Mouse (Mus musculus): ENCODE measurements at regions not wholly inside any gene's neighbourhood (a gene's known extent, or its start where the extent isn't known, plus 50 kb on each side); places are given as distances from the start of the nearest gene placed in this dataset.

GRCm38 (mm10) chr12:107596236-107596635 is 107.8 kb downstream of the 3110018I06Rik start:
- H3K9me3 ChIP-seq (replicated peaks): no peaks in the 10 kb centered on the region
- no peaks in the 10 kb centered on the region for H3K36me3 ChIP-seq
- H3K27ac ChIP-seq: no peak overlapping the region
- no peak overlapping the region for H3K4me2 ChIP-seq
- H3K27me3 ChIP-seq: no peaks in the 10 kb centered on the region
- H3K4me3 ChIP-seq: no peak overlapping the region
- no peak for ATAC-seq (replicated peaks; ENCODE audit: insufficient number of reproducible peaks, insufficient read depth, low FRiP score, low read depth)
- no peak overlapping the region for H3K9ac ChIP-seq
- no peaks in the 10 kb centered on the region for H3K4me1 ChIP-seq (replicated peaks)

GRCm38 (mm10) chr12:107600576-107600975 is 112.1 kb downstream of the 3110018I06Rik start:
- H3K4me3 ChIP-seq: no peak overlapping the region
- WGBS: 91% methylated on average over 5 of the region's 5 CpGs
- no peak overlapping the region for H3K9ac ChIP-seq
- H3K9me3 ChIP-seq (replicated peaks): no peaks in the 10 kb centered on the region
- no peaks in the 10 kb centered on the region for H3K36me3 ChIP-seq
- H3K27ac ChIP-seq: no peak overlapping the region
- H3K4me1 ChIP-seq (replicated peaks): no peaks in the 10 kb centered on the region
- no peak overlapping the region for H3K4me2 ChIP-seq
- ATAC-seq (replicated peaks; ENCODE audit: insufficient number of reproducible peaks, insufficient read depth, low FRiP score, low read depth): no peak
- H3K27me3 ChIP-seq: no peaks in the 10 kb centered on the region

DNA sequence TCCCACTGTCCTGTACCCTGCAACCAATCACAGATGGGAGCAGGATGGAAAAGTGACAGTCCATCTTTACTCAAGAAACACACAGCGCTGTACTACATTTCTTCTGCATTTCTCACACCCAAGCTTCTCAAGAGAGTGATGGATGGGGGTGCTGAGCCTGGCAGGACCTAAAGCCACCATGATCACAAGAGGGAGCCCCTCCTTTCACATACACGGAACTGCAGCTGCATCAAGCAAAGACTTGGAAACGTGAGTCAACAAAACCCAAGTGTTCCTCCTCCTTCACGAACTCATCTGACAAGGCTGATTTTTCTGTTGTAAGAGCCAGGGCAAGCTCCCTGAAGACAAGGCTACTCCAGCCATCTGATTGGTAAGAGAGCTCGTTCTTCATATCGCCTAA is 120.5 kb downstream of the 3110018I06Rik start:
- 72% methylated on average over 6 of the region's 6 CpGs for WGBS
- Histone ChIP-seq H3K36me3 (no peaks in the 10 kb centered on the region), H3K27me3 (no peaks in the 10 kb centered on the region), H3K4me1 (replicated peaks) (no peaks in the 10 kb centered on the region), H3K9ac (no peak overlapping the region), H3K4me3 (no peak overlapping the region), H3K27ac (no peak overlapping the region), H3K9me3 (replicated peaks) (no peaks in the 10 kb centered on the region), H3K4me2 (no peak overlapping the region)
- no peak for ATAC-seq (replicated peaks; ENCODE audit: insufficient number of reproducible peaks, insufficient read depth, low FRiP score, low read depth)

DNA sequence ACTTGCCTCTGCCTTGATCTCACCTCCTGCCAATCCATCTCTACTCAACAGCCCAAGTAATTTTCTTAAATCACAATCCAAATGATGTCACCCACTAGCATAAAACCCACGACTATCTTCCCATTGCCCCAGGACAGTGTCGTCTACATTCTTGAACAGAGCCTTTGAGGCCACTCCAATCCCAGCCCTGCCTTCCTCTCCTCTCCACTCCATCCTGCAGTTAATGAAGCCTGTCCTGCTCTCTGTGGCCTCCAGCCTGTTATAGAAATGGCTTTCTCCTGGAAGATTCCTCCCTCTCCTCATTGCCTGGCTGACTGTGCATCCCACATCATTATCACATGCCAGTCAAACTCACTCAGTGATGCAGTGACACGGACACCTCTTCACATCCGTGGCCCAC is 121.6 kb downstream of the 3110018I06Rik start:
- H3K27ac ChIP-seq: no peak overlapping the region
- 77% methylated on average over 4 of the region's 4 CpGs for WGBS
- ATAC-seq (replicated peaks; ENCODE audit: insufficient number of reproducible peaks, insufficient read depth, low FRiP score, low read depth): no peak
- H3K27me3 ChIP-seq: no peaks in the 10 kb centered on the region
- no peaks in the 10 kb centered on the region for H3K9me3 ChIP-seq (replicated peaks)
- no peak overlapping the region for H3K4me2 ChIP-seq
- no peaks in the 10 kb centered on the region for H3K4me1 ChIP-seq (replicated peaks)
- H3K36me3 ChIP-seq: no peaks in the 10 kb centered on the region
- H3K4me3 ChIP-seq: no peak overlapping the region
- H3K9ac ChIP-seq: no peak overlapping the region

DNA sequence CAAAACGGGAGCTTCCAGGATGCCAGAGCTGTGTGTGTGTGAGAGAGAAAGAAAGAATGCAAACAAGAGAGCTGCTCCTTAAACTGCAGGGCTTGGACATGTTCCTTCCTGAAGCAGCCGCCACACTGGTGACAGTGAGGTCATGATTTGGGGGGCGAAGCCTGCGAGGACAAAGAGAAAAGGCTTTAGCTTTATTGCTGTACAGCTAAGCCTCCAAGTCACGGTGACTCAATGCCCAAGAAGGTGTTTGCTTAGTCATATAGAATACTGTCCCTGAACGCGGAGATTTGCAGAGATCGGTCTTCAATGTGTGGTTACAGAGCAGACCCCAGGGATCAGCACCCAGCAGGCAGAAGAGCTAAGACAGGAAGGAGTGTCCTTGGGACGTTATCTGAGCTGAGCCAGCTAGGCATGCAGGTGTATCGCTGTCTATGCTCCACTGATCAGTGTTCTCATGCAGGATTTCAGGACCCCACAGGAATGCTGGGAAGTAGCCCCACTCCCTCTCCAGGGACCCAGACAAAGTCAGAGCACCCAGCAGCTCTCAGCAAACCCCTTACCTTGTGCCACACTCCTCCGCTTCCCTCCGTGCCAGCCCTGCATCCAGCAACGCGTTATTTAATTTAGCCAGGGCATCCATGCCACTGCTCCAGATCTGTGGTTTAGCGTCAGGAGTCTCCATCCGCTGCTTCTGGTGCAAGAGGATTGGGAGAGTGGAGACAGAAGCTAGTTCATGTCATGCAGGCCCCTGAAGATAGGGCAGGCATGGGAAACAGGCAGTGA is 129.0 kb downstream of the 3110018I06Rik start:
- H3K4me1 ChIP-seq (replicated peaks): no peaks in the 10 kb centered on the region
- H3K36me3 ChIP-seq: no peaks in the 10 kb centered on the region
- 65% methylated on average over 16 of the region's 16 CpGs for WGBS
- H3K27ac ChIP-seq: no peak overlapping the region
- no peak overlapping the region for H3K4me3 ChIP-seq
- no peaks in the 10 kb centered on the region for H3K27me3 ChIP-seq
- ATAC-seq (replicated peaks; ENCODE audit: insufficient number of reproducible peaks, insufficient read depth, low FRiP score, low read depth): no peak
- no peaks in the 10 kb centered on the region for H3K9me3 ChIP-seq (replicated peaks)
- H3K9ac ChIP-seq: no peak overlapping the region
- no peak overlapping the region for H3K4me2 ChIP-seq

DNA sequence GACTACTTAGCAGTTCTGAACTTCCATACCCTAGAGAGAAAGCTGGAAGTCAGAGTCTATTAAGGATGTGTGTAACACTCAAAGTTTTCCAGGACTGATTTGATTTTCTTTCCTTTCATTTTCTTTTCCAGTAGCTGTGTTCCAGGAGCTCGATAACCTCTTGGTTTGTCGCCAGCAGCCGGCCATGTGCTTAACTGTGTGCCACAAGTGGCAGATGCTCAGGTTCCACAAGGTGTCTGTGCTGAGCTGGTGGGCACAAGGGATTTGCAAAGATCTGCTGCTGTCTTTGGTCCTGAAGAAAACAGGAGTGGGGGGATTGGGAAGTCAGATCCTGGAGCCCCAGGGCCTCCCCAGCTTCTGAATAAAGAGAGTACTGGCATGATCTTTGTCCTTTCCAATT is 136.0 kb downstream of the 3110018I06Rik start:
- no peaks in the 10 kb centered on the region for H3K9me3 ChIP-seq (replicated peaks)
- H3K4me3 ChIP-seq: no peak overlapping the region
- no peak overlapping the region for H3K9ac ChIP-seq
- no peaks in the 10 kb centered on the region for H3K4me1 ChIP-seq (replicated peaks)
- no peak for ATAC-seq (replicated peaks; ENCODE audit: insufficient number of reproducible peaks, insufficient read depth, low FRiP score, low read depth)
- H3K27ac ChIP-seq: no peak overlapping the region
- H3K4me2 ChIP-seq: no peak overlapping the region
- H3K36me3 ChIP-seq: no peaks in the 10 kb centered on the region
- 59% methylated on average over 3 of the region's 3 CpGs for WGBS
- H3K27me3 ChIP-seq: no peaks in the 10 kb centered on the region; the same call in 1 of the 2 replicates

- no peaks in the 10 kb centered on the region for H3K27me3 ChIP-seq
- no peaks in the 10 kb centered on the region for H3K9me3 ChIP-seq (replicated peaks)
- no peak overlapping the region for H3K27ac ChIP-seq
- 89% methylated on average over 9 of the region's 9 CpGs for WGBS
- H3K4me1 ChIP-seq (replicated peaks): no peaks in the 10 kb centered on the region
- no peak overlapping the region for H3K4me3 ChIP-seq
- H3K9ac ChIP-seq: no peak overlapping the region
- no peak for ATAC-seq (replicated peaks; ENCODE audit: insufficient number of reproducible peaks, insufficient read depth, low FRiP score, low read depth)
- H3K4me2 ChIP-seq: no peak overlapping the region
- H3K36me3 ChIP-seq: no peaks in the 10 kb centered on the region
These were observed 159.6 kb downstream of the 3110018I06Rik start for GRCm38 (mm10) chr12:107648008-107648407.

DNA sequence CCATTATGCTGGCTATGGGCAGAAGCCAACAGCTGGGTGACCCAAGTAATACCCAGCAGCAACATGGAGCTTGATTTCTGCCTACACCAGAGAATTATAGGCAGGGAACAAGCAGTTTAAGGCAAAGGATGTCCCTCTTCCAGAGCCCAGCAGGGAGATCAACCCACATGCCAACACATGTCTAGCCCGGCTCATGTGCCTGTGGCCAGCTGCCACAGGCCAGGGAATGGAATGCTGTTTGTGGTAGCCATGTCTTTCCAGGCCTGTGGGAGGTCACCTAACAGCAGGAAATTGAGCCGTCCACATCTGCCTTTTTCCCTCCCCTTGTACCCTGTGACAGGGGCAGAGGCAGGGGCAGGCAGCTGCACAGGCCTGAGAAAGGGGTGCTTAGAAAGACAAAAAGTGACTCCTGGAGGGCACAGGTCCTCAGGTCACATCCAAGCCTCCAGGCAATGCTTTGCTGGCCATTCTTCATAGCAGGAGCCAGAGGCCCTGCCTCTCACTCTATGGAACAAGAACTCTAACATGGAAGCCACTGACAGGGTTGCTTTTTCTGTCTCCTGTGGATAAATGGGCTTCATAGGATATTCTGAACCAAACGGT is 163.8 kb downstream of the 3110018I06Rik start:
- no peak for ATAC-seq (replicated peaks; ENCODE audit: insufficient number of reproducible peaks, insufficient read depth, low FRiP score, low read depth)
- Histone ChIP-seq H3K4me2 (no peak overlapping the region), H3K4me1 (replicated peaks) (peaks cover 4% of the 10 kb centered on the region), H3K9me3 (replicated peaks) (no peaks in the 10 kb centered on the region), H3K36me3 (no peaks in the 10 kb centered on the region), H3K27ac (no peak overlapping the region), H3K27me3 (no peaks in the 10 kb centered on the region), H3K9ac (no peak overlapping the region), H3K4me3 (no peak overlapping the region)
- 52% methylated on average over 3 of the region's 3 CpGs for WGBS

DNA sequence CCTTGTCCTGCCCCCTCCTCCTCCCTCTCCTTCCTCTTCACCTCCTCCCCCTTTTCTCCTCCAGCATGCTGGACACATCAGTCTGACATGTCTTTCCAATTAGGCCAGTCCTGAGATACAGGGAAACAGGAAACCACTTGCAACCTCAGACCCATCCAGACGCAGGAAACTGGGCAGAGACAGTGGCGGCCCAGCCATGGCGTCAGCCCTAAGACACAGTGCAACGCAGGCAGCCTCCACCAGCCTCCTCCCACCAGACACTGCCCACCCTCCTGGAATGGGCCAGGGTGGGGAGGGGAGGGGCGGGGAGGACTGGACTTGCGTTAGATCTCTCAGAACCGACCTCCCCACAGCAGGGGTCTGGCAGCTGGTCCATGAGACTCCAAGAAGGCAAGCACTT is 164.7 kb downstream of the 3110018I06Rik start:
- H3K4me2 ChIP-seq: no peak overlapping the region
- no peaks in the 10 kb centered on the region for H3K36me3 ChIP-seq
- ATAC-seq (replicated peaks; ENCODE audit: insufficient number of reproducible peaks, insufficient read depth, low FRiP score, low read depth): peak; percentile 69; the same call in 1 of the 2 replicates
- no peak overlapping the region for H3K4me3 ChIP-seq
- H3K9ac ChIP-seq: no peak overlapping the region
- H3K9me3 ChIP-seq (replicated peaks): no peaks in the 10 kb centered on the region
- H3K4me1 ChIP-seq (replicated peaks): peaks cover 4% of the 10 kb centered on the region
- H3K27me3 ChIP-seq: no peaks in the 10 kb centered on the region
- H3K27ac ChIP-seq: no peak overlapping the region
- 21% methylated on average over 7 of the region's 7 CpGs for WGBS

GRCm38 (mm10) chr12:107656846-107657245 is 168.4 kb downstream of the 3110018I06Rik start:
- Histone ChIP-seq H3K27me3 (no peaks in the 10 kb centered on the region), H3K27ac (no peak overlapping the region), H3K4me1 (replicated peaks) (peaks cover 4% of the 10 kb centered on the region), H3K36me3 (no peaks in the 10 kb centered on the region), H3K9ac (no peak overlapping the region), H3K4me2 (no peak overlapping the region), H3K9me3 (replicated peaks) (no peaks in the 10 kb centered on the region), H3K4me3 (no peak overlapping the region)
- ATAC-seq (replicated peaks; ENCODE audit: insufficient number of reproducible peaks, insufficient read depth, low FRiP score, low read depth): no peak
- 53% methylated on average over 5 of the region's 5 CpGs for WGBS

- Histone ChIP-seq H3K9ac (no peak overlapping the region), H3K4me3 (no peak overlapping the region), H3K27ac (no peak overlapping the region), H3K27me3 (no peaks in the 10 kb centered on the region), H3K4me2 (no peak overlapping the region), H3K9me3 (replicated peaks) (no peaks in the 10 kb centered on the region), H3K4me1 (replicated peaks) (peaks cover 3% of the 10 kb centered on the region), H3K36me3 (no peaks in the 10 kb centered on the region)
- no peak for ATAC-seq (replicated peaks; ENCODE audit: insufficient number of reproducible peaks, insufficient read depth, low FRiP score, low read depth)
- 82% methylated on average over 12 of the region's 12 CpGs for WGBS
These were observed 169.8 kb downstream of the 3110018I06Rik start for GRCm38 (mm10) chr12:107658241-107658640.

- ATAC-seq (replicated peaks; ENCODE audit: insufficient number of reproducible peaks, insufficient read depth, low FRiP score, low read depth): no peak
- WGBS: 79% methylated on average over 9 of the region's 9 CpGs
- Histone ChIP-seq H3K36me3 (no peaks in the 10 kb centered on the region), H3K27me3 (no peaks in the 10 kb centered on the region), H3K4me1 (replicated peaks) (no peaks in the 10 kb centered on the region), H3K9me3 (replicated peaks) (no peaks in the 10 kb centered on the region), H3K4me2 (no peak overlapping the region), H3K27ac (no peak overlapping the region), H3K9ac (no peak overlapping the region), H3K4me3 (no peak overlapping the region)
These were observed 170.4 kb downstream of the 3110018I06Rik start for GRCm38 (mm10) chr12:107658821-107659220.

Data from heart, embryonic 15.5 days (tissue).